Mouse (Mus musculus) frontal cortex, postnatal 25 days (tissue): ENCODE measurements around the gene Dnm3.

Experiments
- DNase-seq, 2 experiments: peaks; one replicate each; pipeline ENCODE4 v3.0.0; 2022; ENCODE audit warnings: low spot score in 2 of 2

Dnm3 gene

GRCm38 (mm10) chr1:162327631-162328030 is 150.2 kb downstream of the Dnm3 start:
- DNase-seq, result no peak

DNA sequence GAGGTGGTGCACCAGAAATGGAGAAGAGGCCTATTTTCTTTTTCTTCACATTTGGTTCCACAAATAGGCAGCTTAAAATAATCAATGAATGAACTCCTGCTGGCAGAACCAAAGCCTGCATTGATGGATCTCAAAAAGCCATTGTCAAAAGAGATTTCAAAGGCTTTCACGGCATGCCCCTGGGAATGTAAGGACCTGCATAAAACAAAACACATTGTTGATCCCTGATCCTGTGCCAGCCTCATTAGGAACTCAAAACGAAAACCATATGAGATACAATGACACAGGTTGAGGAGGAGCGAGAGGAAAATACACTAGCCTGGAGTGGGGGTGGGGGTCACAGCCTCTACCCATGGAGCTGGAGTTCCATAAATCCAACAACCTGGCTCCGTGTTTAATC is 153.4 kb downstream of the Dnm3 start:
- DNase-seq, result no peak

DNA sequence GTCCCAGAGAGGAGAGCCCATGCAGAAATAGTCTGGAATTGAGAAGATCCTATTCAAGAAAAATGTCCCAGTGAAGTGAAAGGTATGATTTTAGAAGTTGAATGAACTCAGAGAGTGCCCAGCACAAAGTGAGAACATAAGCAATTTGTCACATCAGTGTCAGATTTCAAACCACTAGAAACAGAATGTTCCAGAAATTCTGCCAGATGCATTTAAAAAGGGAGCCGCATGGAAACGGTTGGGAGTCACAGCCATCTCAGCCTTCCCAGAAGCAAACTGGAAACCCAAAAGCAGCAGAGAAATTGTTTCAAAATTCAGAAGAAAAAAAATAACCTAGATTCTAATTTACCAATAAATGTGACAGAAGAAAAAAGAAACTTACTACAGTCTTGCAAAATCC is 154.7 kb downstream of the Dnm3 start:
- DNase-seq, result no peak

- no peak for DNase-seq
These were observed 164.2 kb downstream of the Dnm3 start for GRCm38 (mm10) chr1:162313451-162314276.

- DNase-seq, result no peak
These were observed 165.2 kb downstream of the Dnm3 start for GRCm38 (mm10) chr1:162312621-162313020.

- no peak for DNase-seq
These were observed 165.7 kb downstream of the Dnm3 start for GRCm38 (mm10) chr1:162312152-162312551.

DNA sequence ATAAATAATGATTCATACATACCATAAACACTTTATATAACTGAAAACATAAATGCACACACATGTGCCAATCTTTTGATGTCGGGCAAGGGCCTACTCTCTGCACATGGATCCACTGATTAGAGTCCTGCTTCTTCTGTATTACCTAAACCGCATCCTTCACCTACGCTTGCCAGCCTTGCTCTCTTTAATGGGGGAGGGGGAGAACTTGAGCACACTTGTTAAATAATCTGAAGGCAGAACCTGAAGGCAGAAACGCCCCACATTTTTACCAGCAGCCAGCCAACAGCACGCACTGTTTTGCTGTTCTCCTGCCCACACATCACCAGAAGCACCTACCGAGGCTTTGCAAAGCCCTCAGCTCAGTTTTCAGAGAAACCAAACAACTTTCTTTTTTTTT is 172.6 kb downstream of the Dnm3 start:
- DNase-seq, result no peak

- no peak for DNase-seq
These were observed 175.4 kb downstream of the Dnm3 start for GRCm38 (mm10) chr1:162302480-162302879.

- peak in 1 of 2 experiments; percentile 33 for DNase-seq
These were observed 178.1 kb downstream of the Dnm3 start for GRCm38 (mm10) chr1:162299558-162300319.

GRCm38 (mm10) chr1:162298527-162298926 is 179.3 kb downstream of the Dnm3 start:
- DNase-seq, result no peak

GRCm38 (mm10) chr1:162295443-162295842 is 182.4 kb downstream of the Dnm3 start:
- DNase-seq, result no peak

GRCm38 (mm10) chr1:162294572-162294910 is 183.3 kb downstream of the Dnm3 start:
- no peak for DNase-seq

DNA sequence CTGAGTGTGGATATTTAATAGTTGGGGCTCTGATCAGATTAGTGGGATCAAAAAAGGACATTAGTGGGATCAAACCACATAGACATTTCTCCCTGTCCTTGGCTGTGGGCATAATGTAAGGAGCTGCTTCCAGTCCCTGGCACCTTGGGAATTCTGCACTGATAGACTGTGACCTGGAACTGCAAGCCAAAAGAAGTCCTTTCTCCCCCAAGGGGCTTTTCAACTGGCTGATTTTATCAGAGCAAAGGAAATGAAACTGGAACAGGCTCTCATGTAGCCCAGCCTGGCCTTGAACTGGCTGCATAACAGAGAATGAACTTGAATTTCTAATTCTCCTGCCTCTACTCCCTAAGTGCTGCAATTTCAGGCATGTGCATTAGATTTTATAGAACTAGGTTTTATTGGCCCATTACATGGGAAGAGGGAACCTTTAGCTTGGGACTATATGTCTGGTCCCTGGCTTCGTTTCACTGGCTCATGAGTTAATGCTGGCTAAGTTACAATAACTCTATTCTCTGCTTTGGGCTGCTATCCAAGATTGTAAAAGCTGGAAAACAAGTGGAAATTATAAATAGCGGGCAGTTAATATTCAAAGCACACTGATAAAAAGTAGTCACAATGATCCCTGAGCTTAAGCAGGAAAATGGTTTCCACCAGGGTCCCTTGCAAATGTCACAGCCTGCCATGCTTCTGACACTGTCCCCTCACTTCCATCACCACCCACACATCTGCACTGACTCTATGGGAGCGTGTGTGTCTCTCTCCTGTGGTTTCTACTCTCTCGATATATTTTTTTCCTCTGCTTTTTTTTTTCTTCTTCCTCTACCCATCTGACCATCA is 183.9 kb downstream of the Dnm3 start:
- DNase-seq, result no peak

- DNase-seq, result no peak
These were observed 190.9 kb downstream of the Dnm3 start for GRCm38 (mm10) chr1:162286910-162287309.

DNA sequence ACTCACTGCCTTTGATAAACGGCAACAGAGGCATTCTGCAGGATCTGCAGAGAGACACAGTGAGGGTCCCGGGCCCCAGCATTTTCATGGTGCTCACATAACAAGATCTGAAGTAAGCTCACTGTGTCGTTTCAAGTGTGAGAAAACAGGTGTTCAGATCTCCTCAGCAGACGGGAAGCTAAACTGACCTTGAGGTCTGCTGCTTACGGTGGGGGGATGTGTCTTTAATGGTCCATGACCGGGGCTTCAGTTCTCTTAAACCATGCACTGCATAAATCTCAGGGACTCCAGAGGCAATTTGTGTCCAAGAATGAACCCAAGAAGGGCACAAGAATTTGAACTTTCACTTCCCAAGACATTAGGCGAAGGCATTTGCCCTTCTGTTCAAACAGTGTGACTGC is 195.9 kb downstream of the Dnm3 start:
- no peak for DNase-seq

DNA sequence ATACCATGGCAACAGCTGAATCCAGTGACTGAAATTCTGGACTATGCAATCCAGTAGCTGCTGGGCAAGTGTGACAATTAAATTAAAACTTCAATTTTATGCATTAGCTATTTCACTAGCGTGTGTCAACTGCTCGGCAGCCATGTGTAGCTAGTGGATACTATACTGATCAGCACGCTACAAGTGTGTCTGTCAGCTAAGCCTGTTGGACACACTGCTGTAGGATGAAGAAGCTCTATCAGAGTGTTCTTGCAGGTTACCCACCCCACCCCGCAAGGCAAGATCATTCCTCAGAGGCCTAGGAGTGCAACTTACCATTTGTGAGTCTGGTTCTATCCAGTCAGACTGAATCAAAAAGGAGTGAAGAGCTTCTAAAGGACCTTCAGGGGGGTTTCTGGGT is 197.8 kb downstream of the Dnm3 start:
- no peak for DNase-seq

GRCm38 (mm10) chr1:162276011-162276410 is 201.8 kb downstream of the Dnm3 start:
- no peak for DNase-seq

DNA sequence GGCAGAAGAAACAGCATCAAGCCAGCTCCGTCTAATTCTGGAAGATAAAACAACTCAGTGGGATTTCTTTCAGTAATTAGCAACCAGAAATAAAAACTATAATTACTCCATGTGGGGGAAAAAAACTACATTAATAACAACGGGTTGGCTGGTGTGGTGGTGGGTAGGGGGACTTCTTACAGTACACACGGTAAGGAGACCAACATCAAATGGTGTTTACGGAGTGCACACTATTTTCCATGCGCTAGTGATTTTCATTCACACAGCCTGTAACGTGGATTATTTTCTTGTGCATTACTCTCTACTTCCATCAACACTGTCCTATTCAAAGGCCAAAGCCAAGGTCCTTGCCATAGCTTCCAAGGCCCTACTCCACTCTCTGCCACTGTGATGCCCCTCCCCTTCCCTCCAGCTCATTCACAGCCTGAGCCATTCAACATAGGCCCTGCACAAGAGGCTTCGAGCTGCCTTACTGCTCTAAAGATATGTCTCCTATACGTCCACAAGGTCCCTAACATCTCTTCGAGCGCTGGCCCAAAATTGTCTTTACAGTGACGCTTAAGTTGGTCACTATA is 203.1 kb downstream of the Dnm3 start:
- DNase-seq, result no peak

- no peak for DNase-seq
These were observed 220.8 kb downstream of the Dnm3 start for GRCm38 (mm10) chr1:162256912-162257607.

DNA sequence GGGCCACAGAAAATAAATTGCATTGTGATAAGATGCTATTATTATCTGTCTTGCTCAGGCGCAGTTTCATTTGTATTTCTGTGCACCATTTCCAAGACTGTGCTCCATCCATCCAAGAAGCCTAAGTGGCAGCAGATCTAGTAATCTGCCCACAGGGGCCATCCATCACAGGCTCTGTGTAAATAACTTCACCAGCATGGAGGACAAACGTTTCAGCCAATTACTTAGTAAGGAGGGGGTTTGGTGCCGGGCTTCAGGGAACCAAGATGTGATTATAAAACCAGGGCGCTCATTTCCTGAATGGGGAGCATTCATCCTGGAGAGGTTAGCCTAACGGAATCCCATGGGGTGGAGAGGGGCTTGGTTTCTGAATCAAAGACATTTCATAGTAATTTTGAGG is 222.9 kb downstream of the Dnm3 start:
- DNase-seq, result no peak

DNA sequence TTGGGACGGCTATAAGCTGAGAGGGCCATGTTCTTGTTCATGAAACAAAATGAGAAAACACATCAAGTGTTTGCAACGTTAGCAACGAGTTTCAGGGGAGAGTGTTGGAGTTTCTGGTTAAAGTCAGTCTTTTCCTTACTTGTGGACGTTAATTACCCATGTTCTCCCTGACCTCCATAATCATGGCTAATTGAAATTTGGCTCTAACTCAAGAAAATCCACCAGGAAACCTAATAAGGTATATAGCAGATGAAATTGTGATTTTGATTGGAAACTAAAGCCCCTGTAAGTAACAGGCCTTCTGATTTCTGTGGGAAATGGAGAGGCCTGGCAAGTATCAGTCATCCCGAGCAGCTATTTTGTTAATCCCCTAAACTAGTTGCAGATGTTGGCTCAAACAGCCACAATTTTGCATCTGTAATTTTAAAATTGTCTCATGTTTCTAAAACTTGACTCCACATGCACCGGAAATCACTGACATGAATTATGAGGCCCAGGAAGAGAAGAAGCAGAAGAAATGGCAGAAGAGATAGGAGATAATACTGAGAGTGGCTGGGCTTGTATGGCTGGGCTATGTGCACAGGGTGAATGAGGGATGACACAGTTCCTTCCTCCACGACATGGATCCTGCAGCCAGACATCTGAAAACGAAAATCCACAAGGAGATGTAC is 223.7 kb downstream of the Dnm3 start:
- DNase-seq, result no peak
